Mouse (Mus musculus) forebrain, embryonic 10.5 days (tissue): ENCODE data around the gene Gsdma. TPM values are rescaled to one million over a fixed set of nuclear protein-coding genes. Genes with fewer than 3 reads are reported as not detected.
"Not testable (repeated sequence)": the region's sequence is repeated elsewhere in the genome, so short reads cannot be mapped to it uniquely, and the experiment has no call there.

Experiments
- DNase-seq: peaks from one replicate; pipeline ENCODE4 v3.0.0-alpha.2; 2017; ENCODE audit warnings: low spot score; ENCODE audit errors: extremely low spot score
- H3K27ac ChIP-seq: fragments of 300-500 bp; sonication (generic); 2 replicates; pipeline ENCODE4 v1.5.1; 2016; ENCODE audit warnings: mild to moderate bottlenecking
- H3K27me3 ChIP-seq: fragments of 300-500 bp; sonication (generic); 2 replicates; pipeline ENCODE4 v1.6.1; 2016; ENCODE audit warnings: mild to moderate bottlenecking; ENCODE audit not compliant: poor library complexity, severe bottlenecking
- H3K36me3 ChIP-seq: fragments of 300-500 bp; sonication (generic); replicated peaks from 2 replicates; pipeline ENCODE4 v1.6.1; 2016; ENCODE audit warnings: mild to moderate bottlenecking, moderate library complexity
- H3K4me1 ChIP-seq: fragments of 300-500 bp; sonication (generic); 2 replicates; pipeline ENCODE4 v1.6.1; 2016
- H3K4me3 ChIP-seq: fragments of 300-500 bp; sonication (generic); 2 replicates; pipeline ENCODE4 v1.5.1; 2016; ENCODE audit warnings: mild to moderate bottlenecking, moderate library complexity
- H3K9me3 ChIP-seq: fragments of 300-500 bp; sonication (generic); 2 replicates; pipeline ENCODE4 v1.6.1; 2016; ENCODE audit warnings: mild to moderate bottlenecking, moderate library complexity
- WGBS: fragments of 180-500 bp; shearing (Covaris S2); methylation state at CpG from one replicate; pipeline ENCODE4 v1.1.7; 2016; 5-methylcytosine and 5-hydroxymethylcytosine counted together
- polyA plus RNA-seq: library from polyadenylated mRNA; unstranded; fragments of >200 nt; fragmentation: Nextera tagmentation; extraction: Ambion mirVana; gene quantifications from 2 replicates; pipeline ENCODE4 v1.2.1, GENCODE M21; 2016

The Gsdma gene
- not detected in 2 replicates for polyA plus RNA-seq

DNA sequence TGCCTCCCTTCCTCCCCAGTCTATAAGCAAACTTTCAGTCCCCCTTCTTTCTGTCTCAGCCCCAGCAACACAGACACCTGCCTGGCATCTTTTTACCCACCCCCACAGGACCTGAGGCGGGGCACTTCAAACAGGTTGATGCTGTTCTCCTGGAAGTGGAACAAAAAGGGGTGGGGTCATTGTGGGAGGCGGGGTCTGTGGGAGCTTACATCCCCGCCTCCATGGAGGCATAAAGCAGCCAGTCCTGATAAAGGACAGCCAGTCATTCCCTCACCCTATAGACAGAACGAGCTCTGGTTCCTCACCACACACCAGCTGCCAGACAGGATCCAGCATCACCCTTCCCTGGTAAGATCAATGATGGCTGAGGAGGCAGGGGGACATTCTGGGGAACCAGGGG is at the start of gene Gsdma:
Gene Gsdma (plus strand): TSS at position 261 of the 400 bp plus-strand sequence.
- no peak for DNase-seq
- Histone ChIP-seq H3K4me1 (peaks cover 5% of the 10 kb centered on the region), H3K9me3 (no peaks in the 10 kb centered on the region), H3K4me3 (no peak within 1 kb of the TSS), H3K36me3 (no peaks in the 10 kb centered on the region), H3K27ac (no peak within 1 kb of the TSS), H3K27me3 (peaks cover 28% of the 10 kb centered on the region)
- 24% methylated on average over 4 of the region's 4 CpGs for WGBS

- Histone ChIP-seq H3K36me3 (no peaks in the 10 kb centered on the region), H3K9me3 (peaks cover 27% of the 10 kb centered on the region), H3K4me1 (no peaks in the 10 kb centered on the region), H3K27me3 (no peaks in the 10 kb centered on the region), H3K4me3 (no peak overlapping the region), H3K27ac (no peak overlapping the region)
- 92% methylated on average over 13 of the region's 13 CpGs for WGBS
- DNase-seq, result no peak
Measured at GRCm38 (mm10) chr11:98620791-98621190, 43.4 kb upstream of the Gsdma start.

DNA sequence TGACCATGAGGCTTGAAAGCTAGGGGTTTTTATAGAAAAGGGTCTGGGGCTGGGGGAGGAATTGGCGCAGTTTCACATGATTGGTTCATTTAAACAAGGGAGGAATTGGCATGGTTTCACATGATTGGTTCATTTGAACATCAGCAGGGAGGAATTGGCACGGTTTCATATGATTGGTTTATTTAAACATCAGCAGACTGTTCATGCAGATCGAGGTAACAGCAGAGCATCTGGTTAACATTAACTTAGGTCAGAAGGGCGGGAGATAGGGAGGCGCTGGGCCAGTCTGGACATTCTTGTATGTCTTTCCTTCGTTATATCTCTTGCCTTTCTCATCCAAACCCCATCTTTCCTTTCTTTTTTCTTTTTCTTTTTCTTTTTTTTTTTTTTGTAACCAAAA is 40.2 kb upstream of the Gsdma start:
- H3K27me3 ChIP-seq, H3K36me3 ChIP-seq, DNase-seq, H3K4me3 ChIP-seq, H3K27ac ChIP-seq, H3K4me1 ChIP-seq: not testable (repeated sequence)
- H3K9me3 ChIP-seq, result peaks cover 27% of the 10 kb centered on the region
- 81% methylated on average over 6 of the region's 6 CpGs for WGBS

DNA sequence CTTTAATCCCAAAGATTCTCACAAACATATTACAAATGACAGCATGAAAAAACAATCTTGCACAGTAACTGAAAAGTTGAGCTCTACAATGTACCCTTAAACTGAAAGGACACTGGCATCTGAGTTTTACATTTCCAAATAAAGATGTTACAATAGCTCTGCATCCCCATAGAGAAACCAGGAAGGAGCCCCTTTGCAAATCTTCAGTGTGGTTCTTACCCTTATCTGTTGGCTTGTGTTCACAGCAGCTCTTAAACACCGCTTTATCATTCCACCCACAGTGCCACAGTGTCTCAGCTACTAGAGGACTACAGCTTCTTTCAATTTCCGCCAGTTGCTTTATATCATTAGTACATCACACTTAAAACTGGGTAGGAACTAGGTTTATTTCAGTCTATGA is 39.8 kb upstream of the Gsdma start:
- H3K36me3 ChIP-seq, H3K27me3 ChIP-seq, DNase-seq, H3K4me3 ChIP-seq, H3K27ac ChIP-seq, H3K4me1 ChIP-seq: not testable (repeated sequence)
- peaks cover 27% of the 10 kb centered on the region for H3K9me3 ChIP-seq
- WGBS, result 84% methylated on average over 2 of the region's 2 CpGs

GRCm38 (mm10) chr11:98625611-98626410 is 38.3 kb upstream of the Gsdma start, which contains the start of the genes Gm12355 and Gsdma3:
Gene Gm12355, minus strand, starts transcription at chr11:98625661.
Gene Gsdma3, plus strand, starts transcription at chr11:98626360.
- Histone ChIP-seq H3K36me3 (no peaks in the 10 kb centered on the region), H3K9me3 (peaks cover 25% of the 10 kb centered on the region), H3K27me3 (no peaks in the 10 kb centered on the region), H3K27ac (no peak within 1 kb of the TSS), H3K4me1 (no peaks in the 10 kb centered on the region), H3K4me3 (no peak within 1 kb of the TSS)
- 90% methylated on average over 10 of the region's 10 CpGs for WGBS
- DNase-seq, result no peak

DNA sequence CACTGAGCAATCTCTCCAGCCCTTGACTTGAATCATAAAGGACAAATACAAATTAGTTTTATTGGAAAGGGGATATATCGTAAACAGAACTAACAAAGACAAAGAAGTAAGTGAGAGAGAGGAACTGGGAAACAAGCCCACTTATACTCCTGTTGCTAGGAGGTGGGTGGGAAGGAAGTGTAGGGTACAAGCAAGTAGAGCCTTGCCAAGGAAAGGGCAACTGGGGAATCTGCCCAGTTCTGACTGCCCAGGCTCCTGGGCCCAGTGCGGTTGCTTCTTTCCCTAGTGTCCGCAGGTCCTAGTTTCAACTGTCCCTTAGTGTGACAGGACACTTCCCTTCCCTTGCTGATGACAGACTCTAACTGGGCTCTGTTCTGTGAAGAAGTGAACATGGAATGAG is 35.4 kb upstream of the Gsdma start:
- H3K4me3 ChIP-seq, result no peak overlapping the region
- H3K27ac ChIP-seq, result no peak overlapping the region
- DNase-seq, result no peak
- H3K9me3 ChIP-seq, result peaks cover 3% of the 10 kb centered on the region; the same call in 1 of the 2 replicates
- H3K36me3 ChIP-seq, result no peaks in the 10 kb centered on the region
- H3K4me1 ChIP-seq, result no peaks in the 10 kb centered on the region
- 95% methylated on average over 3 of the region's 3 CpGs for WGBS
- H3K27me3 ChIP-seq, result no peaks in the 10 kb centered on the region

GRCm38 (mm10) chr11:98630646-98631045 is 33.5 kb upstream of the Gsdma start:
- Histone ChIP-seq H3K9me3 (no peaks in the 10 kb centered on the region), H3K4me3 (no peak overlapping the region), H3K36me3 (no peaks in the 10 kb centered on the region), H3K4me1 (no peaks in the 10 kb centered on the region), H3K27ac (no peak overlapping the region), H3K27me3 (no peaks in the 10 kb centered on the region)
- 84% methylated on average over 5 of the region's 5 CpGs for WGBS
- no peak for DNase-seq

GRCm38 (mm10) chr11:98635312-98635970 is 28.7 kb upstream of the Gsdma start:
- H3K36me3 ChIP-seq, H3K27me3 ChIP-seq, H3K4me3 ChIP-seq, DNase-seq, H3K9me3 ChIP-seq, H3K4me1 ChIP-seq, H3K27ac ChIP-seq: not testable (repeated sequence)
- WGBS, result 40% methylated on average over 10 of the region's 10 CpGs

DNA sequence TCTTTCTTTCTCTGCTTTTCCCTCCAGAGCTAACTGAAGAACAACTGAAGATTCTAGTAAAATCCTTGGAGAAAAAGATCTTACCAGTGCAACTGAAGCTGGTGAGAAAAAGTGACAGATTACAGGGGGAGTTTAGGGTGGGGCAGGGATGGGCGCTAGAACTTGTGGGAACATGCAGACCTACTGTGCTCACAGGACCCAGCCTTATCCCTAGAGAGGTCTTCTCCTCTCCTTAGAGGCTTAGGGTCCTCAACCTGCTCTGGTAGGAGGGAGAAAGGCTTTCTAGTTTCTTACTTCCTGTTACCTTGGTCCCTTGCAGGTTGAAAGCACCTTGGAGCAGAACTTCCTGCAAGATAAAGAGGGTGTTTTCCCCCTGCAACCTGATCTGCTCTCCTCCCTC is 26.6 kb upstream of the Gsdma start:
- Histone ChIP-seq H3K27me3 (no peaks in the 10 kb centered on the region), H3K4me1 (no peaks in the 10 kb centered on the region), H3K27ac (no peak overlapping the region), H3K36me3 (no peaks in the 10 kb centered on the region), H3K4me3 (no peak overlapping the region), H3K9me3 (no peaks in the 10 kb centered on the region)
- 81% methylated on average over 1 of the region's 1 CpGs for WGBS
- DNase-seq, result no peak

- no peak for DNase-seq
- WGBS, result 78% methylated on average over 5 of the region's 5 CpGs
- Histone ChIP-seq H3K4me3 (no peak overlapping the region), H3K4me1 (no peaks in the 10 kb centered on the region), H3K27me3 (no peaks in the 10 kb centered on the region), H3K9me3 (no peaks in the 10 kb centered on the region), H3K36me3 (no peaks in the 10 kb centered on the region), H3K27ac (no peak overlapping the region)
Measured at GRCm38 (mm10) chr11:98640091-98640490, 24.1 kb upstream of the Gsdma start.

DNA sequence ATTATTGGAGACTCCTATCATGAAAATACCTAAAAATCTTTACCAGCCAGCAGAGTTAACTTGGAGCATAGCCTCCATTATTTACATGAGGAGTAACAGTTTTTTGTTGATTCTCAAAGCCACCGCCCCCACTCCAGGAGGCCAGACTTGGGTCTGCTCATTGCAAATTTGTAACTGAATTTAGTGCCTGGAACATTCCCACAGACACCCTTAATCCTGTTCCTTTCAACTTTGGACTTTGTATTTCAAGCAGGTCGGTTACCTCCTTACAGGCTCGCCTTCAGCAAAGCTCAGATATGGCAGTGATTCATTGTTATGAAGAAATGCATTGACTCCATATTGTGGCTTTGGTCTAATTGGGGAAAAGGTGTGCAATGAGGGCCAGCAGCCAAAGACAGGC is 19.4 kb upstream of the Gsdma start:
- WGBS, result 88% methylated on average over 3 of the region's 3 CpGs
- H3K4me3 ChIP-seq, result no peak overlapping the region
- no peak for DNase-seq

DNA sequence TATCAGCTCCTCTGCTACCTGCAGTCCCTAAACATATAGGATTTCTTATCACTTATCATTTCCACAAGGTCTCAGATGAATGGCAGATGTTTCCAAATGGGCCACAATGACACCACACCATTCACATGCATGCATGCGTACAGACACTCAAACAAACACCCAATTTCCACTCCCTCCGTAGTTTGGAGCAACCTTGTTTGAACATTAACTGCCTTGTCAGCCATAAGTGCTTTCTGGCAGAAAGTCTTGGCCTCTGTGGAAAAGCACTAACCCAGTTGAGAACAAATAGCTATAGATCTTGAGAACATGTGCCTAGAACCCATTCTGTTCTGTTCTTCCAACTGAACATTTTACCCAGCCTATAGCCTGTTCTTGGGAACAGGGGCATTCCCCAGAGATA is 18.2 kb upstream of the Gsdma start:
- 84% methylated on average over 2 of the region's 2 CpGs for WGBS

More for the DNA sequence above, 19.4 kb upstream of the Gsdma start:
- H3K4me1 ChIP-seq, result no peaks in the 10 kb centered on the region
- H3K27me3 ChIP-seq, result no peaks in the 10 kb centered on the region
- H3K36me3 ChIP-seq, result no peaks in the 10 kb centered on the region
- no peaks in the 10 kb centered on the region for H3K9me3 ChIP-seq
- H3K27ac ChIP-seq, result no peak overlapping the region

GRCm38 (mm10) chr11:98646459-98646858 is 17.7 kb upstream of the Gsdma start, which contains the start of gene Gsdma2:
Gene Gsdma2, plus strand, starts transcription at chr11:98646759.
- Histone ChIP-seq H3K27me3 (no peaks in the 10 kb centered on the region), H3K36me3 (no peaks in the 10 kb centered on the region), H3K4me1 (no peaks in the 10 kb centered on the region), H3K9me3 (no peaks in the 10 kb centered on the region), H3K27ac (no peak within 1 kb of the TSS), H3K4me3 (no peak within 1 kb of the TSS)
- WGBS, result 64% methylated on average over 2 of the region's 2 CpGs
- DNase-seq, result no peak

More for the DNA sequence above, 18.2 kb upstream of the Gsdma start:
- DNase-seq, result no peak
- no peaks in the 10 kb centered on the region for H3K9me3 ChIP-seq
- no peaks in the 10 kb centered on the region for H3K27me3 ChIP-seq
- no peaks in the 10 kb centered on the region for H3K36me3 ChIP-seq
- no peak overlapping the region for H3K4me3 ChIP-seq
- H3K4me1 ChIP-seq, result no peaks in the 10 kb centered on the region
- H3K27ac ChIP-seq, result no peak overlapping the region
